Mouse (Mus musculus): Measurements from ENCODE around the gene Tma7.

Gene Tma7

DNA sequence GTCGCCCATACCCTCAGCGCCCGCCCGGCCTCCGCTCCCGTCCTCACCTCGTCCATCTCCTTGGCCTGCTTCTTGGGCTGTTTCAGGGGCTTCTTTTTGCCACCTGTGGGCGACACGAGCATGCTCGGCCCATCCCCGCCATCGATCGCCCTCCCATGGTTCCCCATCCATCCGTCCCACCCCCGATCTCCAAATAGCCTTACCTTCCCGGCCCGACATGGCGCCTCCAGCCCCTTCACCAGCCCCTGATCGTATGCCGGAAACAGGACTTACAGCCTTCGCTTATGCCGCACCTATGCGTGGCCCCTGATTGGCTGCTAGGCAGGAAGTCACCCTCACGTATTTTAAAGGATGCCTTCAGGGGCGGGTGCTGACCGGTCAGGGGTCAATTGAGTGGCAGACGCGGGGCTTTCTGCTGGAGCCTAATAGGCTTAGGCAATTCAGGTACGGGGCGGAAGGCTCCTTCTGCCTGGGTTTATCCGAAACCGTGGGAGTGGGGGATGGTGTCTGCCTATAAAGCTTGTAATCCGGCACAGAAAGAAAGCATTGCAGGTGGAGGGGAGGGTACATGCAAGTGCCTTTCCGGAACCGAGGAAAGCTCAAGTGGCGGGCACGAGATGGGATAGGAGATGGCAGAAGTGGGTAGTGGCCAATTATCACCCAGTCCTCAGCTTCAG is at the start of gene Tma7, which contains the start of gene Ccdc51:
Gene Tma7, minus strand, starts transcription at position 464 of the 677 bp plus-strand sequence.
Gene Ccdc51, plus strand, starts transcription at position 370 of the 677 bp plus-strand sequence.
- in situ Hi-C loops (cut with MboI; ENCODE audit: low sequenced_read_pairs) = no loop called here

DNA sequence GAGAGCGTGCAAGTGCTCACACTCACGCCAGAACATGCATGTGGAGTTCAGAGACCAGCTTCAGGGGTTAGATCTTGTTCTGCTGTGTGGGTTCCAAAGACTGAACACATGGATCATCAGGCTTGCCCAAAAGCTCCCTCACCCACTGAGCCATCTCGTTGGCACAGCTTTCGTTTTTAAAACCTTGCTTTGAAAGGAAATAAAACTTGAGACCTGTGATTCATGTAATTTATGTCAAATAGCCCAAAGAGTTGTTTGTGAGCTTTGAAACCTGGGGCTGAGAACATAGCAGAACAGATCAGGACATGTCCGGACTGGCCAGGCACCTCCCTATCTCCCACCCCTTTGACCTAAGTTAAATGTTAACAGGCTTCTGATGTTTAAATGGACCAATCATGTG is 47.7 kb upstream of the Tma7 start:
- in situ Hi-C loops (cut with MboI; ENCODE audit: low sequenced_read_pairs) = no loop called here

DNA sequence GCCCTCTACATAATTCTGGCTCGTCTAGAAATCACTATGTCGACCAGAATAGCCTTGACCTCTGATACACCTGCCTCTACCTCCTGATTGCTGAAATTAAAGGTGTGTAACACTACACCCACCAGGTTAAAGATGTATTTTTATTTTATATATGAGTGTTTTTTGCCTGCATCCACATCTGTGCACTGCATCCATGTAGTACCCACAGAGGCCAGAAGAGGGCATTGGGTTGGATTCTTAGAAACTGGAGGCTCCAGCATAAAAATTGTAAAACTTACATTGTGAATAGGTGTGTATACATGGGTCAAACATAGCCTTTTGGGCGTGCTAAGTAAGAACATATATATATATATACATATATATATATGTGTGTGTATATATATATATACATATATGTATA is 45.8 kb upstream of the Tma7 start:
- in situ Hi-C loops (cut with MboI; ENCODE audit: low sequenced_read_pairs) = no loop called here

DNA sequence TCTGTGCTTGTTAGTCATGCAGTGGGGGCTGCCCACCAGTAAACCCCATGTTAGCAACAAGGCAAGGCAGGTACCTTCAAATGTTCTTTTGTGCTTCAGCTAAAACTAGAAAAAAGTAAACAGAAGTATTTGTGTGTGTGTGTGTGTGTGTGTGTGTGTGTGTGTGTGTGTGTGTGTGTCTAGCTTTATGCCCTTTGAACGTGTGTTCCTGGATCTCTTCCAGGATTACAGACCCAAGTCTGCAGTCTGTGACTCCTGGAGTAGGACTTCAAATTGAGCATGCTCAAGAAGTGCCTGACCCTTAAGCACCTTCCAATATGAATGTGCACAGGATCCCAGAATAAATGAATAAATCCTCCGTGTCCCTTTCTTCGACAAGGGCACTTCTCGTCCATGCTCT is 44.7 kb upstream of the Tma7 start:
- in situ Hi-C loops (cut with MboI; ENCODE audit: low sequenced_read_pairs) = no loop called here

DNA sequence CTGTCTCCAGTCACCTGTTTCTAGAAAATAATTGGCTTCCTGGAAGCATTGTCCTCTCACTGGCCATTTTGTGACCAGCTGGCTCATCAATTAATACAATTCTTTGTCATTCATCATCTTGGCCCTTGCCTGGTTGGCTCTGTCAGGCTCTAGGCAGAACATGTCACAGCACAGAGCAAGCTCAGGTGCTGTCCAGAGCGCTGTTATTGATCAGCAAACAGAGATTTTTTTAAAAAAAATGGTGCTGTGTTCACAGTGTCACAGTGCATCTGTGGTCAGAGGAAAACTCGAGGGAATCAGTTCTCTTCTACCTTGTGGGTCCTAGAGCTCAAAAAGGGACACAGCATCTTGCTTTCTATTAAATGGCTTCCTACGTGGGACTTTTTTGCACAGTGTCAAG is 43.1 kb upstream of the Tma7 start:
- in situ Hi-C loops (cut with MboI; ENCODE audit: low sequenced_read_pairs) = no loop called here

DNA sequence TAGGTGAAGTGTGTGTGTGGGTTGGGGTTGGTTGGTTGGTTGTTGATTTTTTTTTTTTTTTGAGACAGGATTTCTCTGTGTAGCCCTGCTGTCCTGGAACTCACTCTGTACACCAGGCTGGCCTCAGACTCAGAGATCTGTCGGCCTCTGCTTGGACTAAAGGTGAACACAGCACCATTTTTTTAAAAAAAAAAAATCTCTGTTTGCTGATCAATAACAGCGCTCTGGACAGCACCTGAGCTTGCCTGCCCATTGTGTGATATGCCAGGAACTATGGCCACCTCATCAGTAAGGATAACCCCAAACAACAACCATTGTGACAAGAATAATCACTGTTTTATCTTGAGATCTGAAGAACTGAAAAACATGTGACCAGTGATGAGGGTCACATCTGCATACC is 42.7 kb upstream of the Tma7 start:
- in situ Hi-C loops (cut with MboI; ENCODE audit: low sequenced_read_pairs) = no loop called here

DNA sequence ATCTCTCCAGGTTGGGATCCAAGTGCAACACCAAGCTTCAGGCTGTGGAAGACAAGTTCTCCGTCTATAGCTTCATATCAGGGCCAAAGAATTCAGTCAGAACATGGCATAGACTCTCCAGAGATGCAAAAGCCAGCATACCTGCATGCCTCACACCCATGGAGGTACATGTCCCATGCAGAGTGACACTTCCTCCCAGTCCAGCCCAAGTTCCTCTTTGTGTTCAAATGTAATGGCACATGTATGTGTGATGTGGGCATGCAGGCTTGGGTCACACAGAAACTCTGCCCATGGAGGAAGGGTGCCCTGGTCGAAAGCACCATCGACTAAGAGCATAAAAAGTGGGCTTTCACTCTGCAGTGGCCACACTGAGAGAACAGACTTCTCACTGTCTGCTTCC is 41.8 kb upstream of the Tma7 start:
- in situ Hi-C loops (cut with MboI; ENCODE audit: low sequenced_read_pairs) = loop anchor here (5.0 kb wide), 1 partner anchor 112 kb away; no protein-coding TSS in a partner anchor

DNA sequence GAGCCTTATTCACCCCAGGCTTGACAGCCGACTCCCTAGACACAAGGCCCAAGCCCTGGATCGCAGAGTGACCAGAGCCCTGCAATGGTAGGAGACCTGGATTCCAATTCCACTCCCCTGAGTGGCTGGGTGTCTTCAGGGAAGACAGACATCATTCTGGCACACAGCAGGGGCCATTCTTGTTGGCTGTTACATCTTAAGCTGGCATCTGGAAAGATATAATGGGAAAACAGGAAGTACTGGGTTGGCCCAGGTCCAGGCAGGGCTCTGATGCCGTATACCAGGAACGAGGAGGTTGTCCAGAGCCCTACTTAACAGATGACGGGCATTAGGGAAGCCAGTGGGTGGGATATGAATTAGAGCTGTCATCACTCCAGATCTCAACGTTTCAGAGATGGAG is 40.9 kb upstream of the Tma7 start:
- in situ Hi-C loops (cut with MboI; ENCODE audit: low sequenced_read_pairs) = loop anchor here (5.0 kb wide), 1 partner anchor 111 kb away; no protein-coding TSS in a partner anchor

DNA sequence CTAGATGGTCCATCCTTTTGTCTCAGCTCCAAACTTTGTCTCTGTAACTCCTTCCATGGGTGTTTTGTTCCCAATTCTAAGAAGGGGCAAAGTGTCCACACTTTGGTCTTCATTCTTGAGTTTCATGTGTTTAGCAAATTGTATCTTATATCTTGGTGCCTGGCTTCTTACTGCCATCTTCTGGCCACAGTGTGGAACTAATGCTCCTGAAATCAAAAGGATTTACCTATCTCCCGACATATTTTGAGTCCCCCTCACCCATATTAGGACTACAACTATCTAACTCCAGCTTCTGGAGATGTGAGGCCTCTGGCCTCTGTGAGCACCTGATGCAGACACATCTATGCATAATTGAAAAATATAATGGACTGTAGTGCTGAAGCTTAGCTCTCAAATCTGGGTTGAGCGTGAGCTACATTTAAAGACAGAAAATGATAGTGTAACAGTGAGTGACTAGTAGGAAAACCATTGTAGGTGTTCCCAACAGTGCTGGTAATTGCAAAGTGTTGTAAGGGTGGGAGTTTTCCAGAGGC is 40.2 kb upstream of the Tma7 start:
- in situ Hi-C loops (cut with MboI; ENCODE audit: low sequenced_read_pairs) = loop anchor here (5.0 kb wide), 1 partner anchor 110 kb away; no protein-coding TSS in a partner anchor

DNA sequence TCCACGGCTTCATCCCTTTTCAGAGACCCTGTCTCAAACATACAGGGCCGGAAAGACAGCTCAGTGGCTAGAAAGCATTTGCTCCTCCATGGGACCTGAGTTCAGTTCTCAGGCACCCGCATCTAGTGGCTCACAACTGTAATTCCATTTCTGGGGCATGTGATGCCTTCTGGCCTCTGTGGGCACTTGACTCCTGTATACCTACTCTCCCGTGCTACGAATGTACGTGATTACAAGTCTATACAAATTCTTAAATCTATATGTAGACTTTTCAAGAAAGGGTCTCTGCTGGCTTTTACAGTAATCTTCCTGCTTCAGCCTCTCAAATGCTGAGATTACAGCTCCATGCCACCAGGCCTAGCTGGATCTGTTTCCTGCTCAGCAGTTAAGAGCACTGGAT is 38.6 kb upstream of the Tma7 start:
- in situ Hi-C loops (cut with MboI; ENCODE audit: low sequenced_read_pairs) = loop anchor here (5.0 kb wide), 1 partner anchor 109 kb away; no protein-coding TSS in a partner anchor

DNA sequence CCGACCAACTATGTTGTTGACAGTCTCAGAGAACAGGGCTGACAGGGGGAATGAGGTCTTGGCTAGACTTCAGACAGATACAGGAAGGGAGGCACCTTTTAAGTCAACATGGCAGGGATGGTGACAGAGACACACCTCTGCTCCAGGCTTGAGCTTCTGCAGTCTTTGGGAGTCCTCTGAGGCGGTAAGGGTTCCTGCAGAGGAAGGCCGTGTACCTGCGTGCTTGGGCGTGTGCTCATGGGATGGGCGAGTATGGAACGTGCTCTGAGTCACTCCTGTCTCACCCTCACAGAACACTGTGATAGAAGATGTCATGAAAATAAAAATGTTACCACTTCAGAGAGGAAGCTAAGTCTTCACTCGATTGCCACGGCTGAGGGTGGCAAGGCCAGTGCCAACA is 37.2 kb upstream of the Tma7 start:
- in situ Hi-C loops (cut with MboI; ENCODE audit: low sequenced_read_pairs) = no loop called here

DNA sequence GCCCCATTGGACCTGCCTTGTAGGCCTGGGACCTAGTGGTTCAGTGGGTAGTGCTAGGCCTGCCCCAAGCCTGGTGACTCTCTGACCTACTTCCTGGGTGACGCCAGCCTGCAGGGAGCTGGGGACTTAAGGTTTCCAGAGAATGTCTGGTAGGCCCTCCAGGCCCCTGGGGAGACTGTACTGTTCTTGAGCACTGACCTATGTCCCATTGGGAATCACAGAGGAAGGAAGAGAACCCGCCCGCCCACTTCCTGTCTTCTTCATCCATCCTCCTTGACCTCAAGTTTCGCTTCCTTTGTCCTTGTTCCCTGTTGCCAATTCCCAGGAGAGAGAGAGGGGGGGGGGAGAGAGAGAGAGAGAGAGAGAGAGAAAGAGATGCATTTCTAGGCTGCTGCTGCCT is 35.7 kb upstream of the Tma7 start:
- in situ Hi-C loops (cut with MboI; ENCODE audit: low sequenced_read_pairs) = no loop called here

DNA sequence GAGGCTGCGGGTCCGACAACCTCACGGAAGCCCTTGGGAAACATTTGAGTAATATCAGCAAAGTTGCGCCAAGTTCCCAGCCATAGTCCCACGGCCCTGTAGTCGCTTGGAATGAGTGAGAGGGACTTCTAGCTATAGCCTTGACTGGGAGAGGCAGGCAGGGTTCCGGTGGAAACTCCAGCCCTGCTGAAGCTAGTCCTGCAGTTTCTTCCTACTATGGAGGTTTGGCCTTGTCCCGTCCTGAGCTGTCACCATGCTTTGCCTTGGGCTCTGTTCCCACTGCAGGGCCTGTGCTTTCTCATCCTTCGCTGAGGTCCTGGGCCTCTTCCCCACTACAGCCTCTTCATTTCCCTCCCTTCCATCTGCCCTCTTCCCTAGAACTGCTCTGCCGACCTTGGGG is 33.8 kb upstream of the Tma7 start:
- in situ Hi-C loops (cut with MboI; ENCODE audit: low sequenced_read_pairs) = no loop called here

DNA sequence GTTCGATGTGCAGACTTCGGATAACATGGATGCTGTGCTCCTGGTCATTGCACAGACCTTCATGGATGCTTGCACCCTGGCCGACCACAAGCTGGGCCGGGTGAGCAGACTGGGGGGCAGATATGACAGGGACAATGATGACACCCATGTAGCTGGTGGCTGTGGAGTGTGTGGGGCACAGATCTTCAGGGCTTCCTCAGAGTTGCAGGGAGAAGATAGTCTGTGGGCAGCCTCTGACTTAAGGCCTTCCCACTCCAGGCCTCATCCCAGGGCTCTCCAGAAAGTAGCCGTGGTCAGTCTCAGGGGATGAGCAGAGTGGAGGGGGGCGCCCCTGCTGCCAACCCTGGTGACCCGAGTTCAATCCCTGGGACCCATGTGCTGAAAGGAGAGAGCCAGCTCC is 32.5 kb upstream of the Tma7 start:
- in situ Hi-C loops (cut with MboI; ENCODE audit: low sequenced_read_pairs) = no loop called here

DNA sequence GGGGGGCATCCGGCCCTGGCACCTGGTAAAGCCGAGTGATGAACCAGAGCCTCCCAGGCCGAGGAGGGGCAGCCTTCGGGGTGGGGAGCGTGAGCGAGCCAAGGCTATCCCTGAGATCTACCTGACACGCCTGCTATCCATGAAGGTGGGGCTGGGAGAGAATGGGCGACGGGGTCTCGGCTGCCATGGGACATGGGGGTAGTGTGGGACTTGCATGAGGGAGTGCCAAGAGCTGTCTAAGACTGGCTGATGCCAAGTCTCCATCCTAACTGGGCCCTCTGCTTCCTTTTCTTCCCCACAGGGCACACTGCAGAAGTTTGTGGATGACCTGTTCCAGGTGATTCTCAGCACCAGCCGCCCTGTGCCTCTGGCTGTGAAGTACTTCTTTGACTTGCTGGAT is 31.9 kb upstream of the Tma7 start:
- in situ Hi-C loops (cut with MboI; ENCODE audit: low sequenced_read_pairs) = no loop called here

DNA sequence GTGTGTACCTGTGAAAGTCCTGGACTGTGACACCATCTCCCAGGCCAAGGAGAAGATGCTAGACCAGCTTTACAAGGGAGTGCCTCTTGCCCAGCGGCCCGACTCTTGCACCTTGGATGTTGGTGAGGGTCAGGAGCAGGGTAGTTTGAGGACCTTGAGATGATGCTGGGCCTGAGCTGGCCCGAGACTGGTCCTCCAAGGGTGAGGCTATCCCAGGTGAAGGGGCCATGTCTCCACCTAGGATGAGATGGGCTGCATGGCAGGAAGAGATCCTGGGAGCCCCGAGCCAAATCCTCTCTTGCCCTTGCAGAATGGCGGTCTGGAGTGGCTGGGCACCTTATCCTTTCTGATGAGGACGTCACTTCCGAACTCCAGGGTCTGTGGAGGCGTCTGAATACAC is 30.9 kb upstream of the Tma7 start:
- in situ Hi-C loops (cut with MboI; ENCODE audit: low sequenced_read_pairs) = no loop called here

DNA sequence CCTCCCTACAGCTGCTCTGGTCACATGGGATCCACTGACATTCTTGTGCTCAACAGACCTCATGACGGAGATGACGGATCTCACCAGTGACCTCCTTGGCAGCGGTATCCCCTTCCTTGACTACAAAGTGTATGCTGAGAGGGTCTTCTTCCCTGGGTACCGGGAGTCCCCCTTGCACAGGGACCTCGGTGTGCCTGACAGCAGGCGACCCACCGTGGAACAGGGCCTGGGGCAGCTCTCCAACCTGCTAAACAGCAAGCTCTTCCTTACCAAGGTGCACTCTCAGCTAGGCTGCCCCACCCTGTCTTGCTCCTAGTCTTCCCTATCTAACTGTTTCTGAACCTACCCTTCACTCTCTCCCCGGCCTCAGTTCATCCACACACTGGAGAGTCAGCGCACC is 29.2 kb upstream of the Tma7 start:
- in situ Hi-C loops (cut with MboI; ENCODE audit: low sequenced_read_pairs) = no loop called here

DNA sequence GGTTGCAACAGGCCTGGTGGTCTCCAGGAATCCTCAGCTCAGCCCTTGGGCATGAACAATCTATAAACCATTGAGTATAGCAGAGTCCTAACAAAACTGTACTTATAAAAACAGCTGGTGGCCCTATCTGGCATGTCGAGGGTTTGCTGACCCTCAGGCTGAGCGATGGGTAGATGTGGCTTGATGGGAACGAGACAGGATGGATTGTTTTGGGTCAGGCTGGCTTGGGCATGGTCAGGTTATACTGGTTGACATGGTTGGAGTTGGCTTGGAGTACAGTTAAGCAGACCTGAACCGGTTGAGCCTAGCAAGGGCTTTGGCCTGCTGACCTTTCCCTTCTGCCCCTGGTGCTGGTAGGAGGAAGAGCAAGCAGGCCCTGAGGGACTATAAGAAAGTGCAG is 28.7 kb upstream of the Tma7 start:
- in situ Hi-C loops (cut with MboI; ENCODE audit: low sequenced_read_pairs) = no loop called here

DNA sequence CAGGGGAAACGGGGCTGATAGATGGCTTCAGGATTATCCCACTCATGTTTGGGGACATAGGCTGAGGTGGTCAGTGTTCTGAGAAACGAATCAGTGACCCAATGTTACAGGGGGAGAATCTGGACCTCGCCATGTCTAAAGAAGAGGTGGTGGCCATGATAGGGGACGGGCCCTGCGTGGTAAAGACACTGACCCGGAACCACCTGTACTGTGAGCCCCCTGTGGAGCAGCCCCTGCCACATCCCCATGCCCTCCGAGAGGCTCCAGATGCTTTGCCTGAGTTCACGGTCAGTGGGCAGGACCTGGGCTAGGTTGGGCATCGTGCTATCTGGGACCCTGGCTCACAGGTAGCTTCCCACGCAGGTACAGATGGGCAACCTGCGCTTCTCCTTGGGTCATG is 27.9 kb upstream of the Tma7 start:
- in situ Hi-C loops (cut with MboI; ENCODE audit: low sequenced_read_pairs) = no loop called here

DNA sequence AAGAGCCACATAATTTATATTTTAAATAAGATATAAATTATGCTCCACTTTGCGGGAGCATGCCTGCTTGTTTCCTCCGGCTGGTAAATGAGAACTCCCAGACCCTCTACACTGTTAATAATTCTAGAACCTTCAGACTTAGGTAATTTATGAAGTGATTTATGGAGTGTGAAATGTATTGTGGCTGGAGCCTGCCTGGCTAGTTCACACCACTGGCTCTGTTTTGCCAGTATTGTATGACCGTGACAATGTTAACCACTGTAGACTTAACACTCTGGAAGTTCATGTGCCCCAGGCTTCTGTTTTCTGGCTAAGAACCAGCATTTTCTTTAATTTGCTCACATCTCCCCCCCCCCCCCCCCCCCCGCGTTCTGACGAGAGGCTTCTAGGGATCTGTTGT is 25.0 kb upstream of the Tma7 start:
- in situ Hi-C loops (cut with MboI; ENCODE audit: low sequenced_read_pairs) = no loop called here

DNA sequence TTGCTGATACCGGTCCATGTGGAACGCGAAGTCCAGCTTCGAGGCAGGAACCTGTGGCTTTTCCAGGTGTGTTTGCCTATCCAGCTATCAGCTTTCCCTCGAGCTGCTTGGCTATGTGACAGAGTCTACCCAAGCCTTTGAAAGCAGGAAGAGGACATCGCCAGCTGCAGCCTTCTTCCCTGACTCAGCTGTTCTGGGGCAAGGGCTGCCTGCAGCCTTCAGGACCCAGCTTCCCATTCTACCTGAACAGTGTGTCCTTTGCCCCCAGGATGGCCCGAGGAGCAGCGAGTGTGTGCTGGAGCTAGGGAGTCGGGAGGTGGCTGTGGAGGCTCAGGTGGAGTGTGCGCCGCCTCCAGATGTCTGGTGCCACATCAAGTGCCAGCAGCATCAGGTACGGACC is 23.3 kb upstream of the Tma7 start:
- in situ Hi-C loops (cut with MboI; ENCODE audit: low sequenced_read_pairs) = no loop called here

DNA sequence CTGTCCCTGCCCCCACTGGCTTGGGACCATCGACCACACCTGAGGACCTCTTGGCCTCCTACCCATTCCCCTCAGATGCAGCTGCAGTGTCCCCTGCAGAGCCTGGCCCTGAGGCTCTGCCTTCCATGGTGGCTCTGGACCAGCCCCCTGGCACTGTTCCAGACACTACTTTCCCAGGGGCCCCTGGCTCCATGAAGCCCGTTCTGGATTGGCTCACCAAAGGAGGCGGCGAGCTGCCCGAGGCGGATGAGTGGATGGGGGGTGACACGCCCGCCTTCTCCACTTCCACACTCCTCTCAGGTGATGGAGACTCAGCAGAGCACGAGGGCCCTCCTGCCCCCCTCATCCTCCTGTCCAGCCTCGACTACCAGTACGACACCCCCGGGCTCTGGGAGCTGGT is 22.6 kb upstream of the Tma7 start:
- in situ Hi-C loops (cut with MboI; ENCODE audit: low sequenced_read_pairs) = no loop called here

DNA sequence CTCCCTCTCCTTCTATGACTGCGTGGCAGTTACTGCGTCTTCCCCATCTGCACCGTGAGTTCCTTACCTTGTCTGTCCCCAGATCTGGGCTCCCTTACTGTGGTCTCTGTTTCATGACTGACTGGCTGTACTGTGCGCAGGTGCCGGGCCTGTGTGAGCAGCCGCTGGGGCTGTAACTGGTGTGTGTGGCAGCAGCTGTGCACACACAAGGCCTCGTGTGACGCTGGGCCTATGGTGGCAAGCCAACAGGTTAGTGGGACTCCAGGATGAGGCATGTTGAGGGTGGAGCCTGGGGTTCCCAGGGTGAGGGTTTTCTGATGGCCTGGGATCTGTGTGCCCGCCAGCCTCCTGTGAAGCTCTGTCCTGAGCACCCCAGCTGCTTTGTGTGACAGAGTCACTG is 21.7 kb upstream of the Tma7 start:
- in situ Hi-C loops (cut with MboI; ENCODE audit: low sequenced_read_pairs) = no loop called here
